Mouse (Mus musculus): ENCODE measurements at regions not wholly inside any gene's neighbourhood (a gene's known extent, or its start where the extent isn't known, plus 50 kb on each side); places are given as distances from the start of the nearest gene placed in this dataset.

- TF ChIP-seq POLR2A (IDR thresholded peaks at IDR 0.05; ENCODE audit: borderline replicate concordance, low read depth, low read length), result no peak
- TF ChIP-seq CTCF (IDR thresholded peaks at IDR 0.05; ENCODE audit: low read depth, low read length), result no peak
Observed at GRCm38 (mm10) chr2:129952486-129952885, 59.7 kb upstream of the Tgm3 start.
